Mouse (Mus musculus): ENCODE results near the gene Hexdc.

Hexdc gene

DNA sequence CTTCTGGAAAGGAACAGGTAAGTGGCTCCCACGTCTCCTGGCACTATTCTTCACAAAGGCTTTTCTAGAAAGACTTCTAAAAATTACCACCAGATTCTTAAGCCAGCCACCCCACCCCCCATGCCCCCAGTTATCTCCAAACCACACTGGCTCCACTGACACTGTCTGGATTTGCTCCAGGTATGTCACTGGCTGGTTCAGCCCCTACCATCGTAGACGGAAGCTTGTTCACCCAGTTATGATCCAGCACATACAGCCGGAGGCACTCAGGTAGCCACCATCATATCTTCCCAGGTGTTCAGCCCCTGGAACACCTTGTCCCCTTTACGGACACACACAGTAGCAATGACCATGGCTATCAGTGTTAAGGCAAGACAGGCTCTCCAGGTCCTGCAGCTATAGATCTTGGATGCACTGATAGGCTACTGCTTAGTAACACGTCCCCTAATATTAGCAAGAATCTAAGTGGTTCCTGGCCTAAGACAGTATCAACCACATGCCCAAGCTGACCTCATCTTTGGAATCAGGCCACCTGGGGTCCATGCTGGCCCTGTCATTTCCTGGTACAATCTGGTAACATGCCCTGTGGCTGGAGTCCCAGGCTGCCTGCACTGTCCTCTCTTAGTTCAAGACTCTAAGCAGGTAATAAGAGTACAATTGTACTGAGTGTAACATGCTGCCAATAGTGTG lies 17.2 kb downstream of the Hexdc start:
- DNase-seq (ENCODE audit: extremely low spot score, low read depth, low spot score) = no peak

DNA sequence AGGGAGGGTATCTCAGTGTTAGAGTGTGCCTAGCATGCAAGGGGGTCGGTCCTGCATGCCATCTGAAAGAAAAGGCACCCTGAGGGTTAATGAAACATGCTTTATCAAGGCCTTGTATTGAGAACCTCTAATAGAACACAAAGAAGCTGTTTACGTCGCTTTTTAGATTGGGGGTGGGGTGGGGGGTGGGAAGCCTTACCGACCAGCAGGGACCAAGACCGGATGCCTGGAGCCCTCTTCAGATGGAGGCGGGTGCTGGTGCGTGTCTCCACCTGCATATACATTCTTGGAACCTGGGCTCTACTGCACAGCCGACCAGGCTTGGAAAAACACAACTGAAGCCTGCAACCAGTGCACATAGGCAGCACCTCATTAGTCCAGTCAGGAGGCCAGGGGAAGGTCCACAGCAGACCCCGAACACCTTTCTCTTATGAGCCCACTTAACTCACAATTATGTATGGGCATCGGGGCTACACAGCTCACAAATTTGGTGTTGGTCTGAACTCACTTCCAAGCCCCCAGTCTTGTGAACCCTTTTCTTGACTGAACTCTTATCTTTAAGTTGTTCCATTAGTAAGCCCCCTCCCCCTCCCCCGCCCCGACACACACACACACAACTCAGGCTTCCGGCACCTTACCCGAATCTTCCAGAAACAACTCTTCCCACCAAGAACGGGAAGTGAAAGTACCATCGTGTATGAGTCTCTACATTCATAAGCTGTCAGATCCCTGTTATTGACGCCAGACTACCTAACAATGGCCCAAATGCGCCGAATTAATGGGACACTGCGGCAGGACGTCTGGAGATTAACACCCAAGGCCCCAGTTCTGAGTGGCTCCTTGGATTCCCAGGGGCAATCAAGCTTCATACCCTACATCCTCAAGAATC lies 24.1 kb downstream of the Hexdc start:
- no peak for DNase-seq (ENCODE audit: extremely low spot score, low read depth, low spot score)

DNA sequence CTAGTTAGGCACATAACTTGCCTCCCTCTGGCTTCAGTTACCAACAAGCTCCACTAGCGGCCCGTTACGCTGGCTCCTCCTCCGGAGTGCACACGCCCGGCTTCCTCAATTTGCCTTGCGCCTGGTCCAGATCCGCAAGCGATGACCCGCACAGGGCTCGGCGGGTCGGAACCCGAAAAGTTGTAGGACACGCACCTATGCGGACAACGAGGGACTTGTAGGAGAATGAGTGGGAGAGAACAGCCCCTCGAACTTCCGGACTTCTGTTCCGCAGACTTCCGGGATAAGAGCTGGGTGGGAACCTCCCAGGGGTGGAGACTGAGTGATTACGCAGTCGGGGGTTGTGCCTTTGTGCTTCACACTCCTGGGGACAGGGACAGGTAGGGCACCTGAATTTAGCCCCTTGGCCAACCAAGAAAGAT lies 24.8 kb downstream of the Hexdc start, which contains the start of gene Cybc1:
Cybc1 (minus strand) TSS at position 305 of the 422 bp plus-strand sequence.
- no peak for DNase-seq (ENCODE audit: extremely low spot score, low read depth, low spot score)

DNA sequence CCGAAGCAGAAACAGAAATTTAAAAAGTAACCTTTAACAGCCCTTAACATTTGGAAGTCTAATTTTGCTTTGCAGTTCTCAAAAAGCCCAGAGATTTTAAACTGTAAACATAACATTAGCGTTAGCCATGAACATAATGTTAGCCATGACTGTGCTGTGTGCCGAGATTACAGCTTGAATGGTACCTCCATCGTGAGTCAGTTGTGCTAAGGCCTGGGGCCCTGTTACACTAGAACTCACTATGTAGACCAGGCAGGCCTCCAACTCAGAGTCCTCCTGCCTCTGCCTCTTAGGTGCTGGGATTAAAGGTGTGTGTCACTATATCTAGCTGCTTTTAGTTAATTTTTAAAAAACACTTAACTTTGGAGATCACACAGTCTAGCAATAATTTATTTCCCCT lies 27.0 kb downstream of the Hexdc start:
- DNase-seq (ENCODE audit: extremely low spot score, low read depth, low spot score) = no peak

DNA sequence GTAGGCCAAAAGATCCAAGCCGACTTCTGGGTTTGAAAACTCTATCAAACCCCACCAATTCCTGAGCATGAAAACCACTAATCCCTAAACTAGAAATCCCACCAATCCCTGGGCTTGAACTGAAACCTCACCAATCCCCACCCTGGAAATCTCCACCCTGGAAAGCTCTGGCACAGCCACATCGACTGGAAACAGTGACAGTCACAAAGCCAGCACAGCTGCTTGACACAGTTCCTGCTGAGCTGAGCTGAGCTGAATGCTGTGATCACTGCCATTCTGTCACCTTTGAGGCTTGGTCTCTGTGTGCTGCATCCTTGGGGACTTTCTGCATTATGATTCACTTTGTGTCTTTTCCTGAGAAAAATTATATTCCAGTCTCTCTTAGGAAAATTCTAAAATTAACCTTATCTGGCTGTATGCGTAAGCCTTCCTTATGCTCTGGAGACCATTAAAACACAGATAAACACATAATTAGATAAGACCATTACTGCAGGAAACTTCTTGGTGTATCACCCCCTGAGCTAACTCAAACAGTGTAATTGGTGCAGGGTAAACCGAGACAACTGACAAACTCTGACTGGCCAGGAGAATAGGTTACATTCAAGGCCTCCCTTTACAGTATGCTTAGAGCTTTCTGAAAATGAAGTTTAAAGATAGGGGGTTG lies 27.5 kb downstream of the Hexdc start:
- DNase-seq (ENCODE audit: extremely low spot score, low read depth, low spot score) = no peak

DNA sequence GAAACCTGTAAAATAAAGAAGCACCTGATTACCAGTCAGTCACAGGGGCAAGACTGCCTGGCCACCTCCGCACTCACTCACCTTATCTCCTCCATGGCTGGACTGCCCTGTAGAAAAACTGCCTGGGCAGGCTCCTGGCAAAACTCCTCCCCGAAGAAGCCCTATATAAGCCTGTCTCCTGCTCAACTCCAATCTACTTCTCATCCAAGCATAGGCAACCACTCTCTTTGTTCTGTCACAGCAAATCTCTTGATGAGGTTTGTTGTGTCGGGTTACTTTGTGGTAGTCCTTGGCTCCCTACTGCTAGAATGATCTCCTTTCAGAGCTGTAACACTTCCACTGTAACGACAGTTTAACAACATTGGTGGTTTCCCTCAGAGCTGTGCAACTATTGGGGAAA lies 28.5 kb downstream of the Hexdc start:
- DNase-seq (ENCODE audit: extremely low spot score, low read depth, low spot score) = no peak

DNA sequence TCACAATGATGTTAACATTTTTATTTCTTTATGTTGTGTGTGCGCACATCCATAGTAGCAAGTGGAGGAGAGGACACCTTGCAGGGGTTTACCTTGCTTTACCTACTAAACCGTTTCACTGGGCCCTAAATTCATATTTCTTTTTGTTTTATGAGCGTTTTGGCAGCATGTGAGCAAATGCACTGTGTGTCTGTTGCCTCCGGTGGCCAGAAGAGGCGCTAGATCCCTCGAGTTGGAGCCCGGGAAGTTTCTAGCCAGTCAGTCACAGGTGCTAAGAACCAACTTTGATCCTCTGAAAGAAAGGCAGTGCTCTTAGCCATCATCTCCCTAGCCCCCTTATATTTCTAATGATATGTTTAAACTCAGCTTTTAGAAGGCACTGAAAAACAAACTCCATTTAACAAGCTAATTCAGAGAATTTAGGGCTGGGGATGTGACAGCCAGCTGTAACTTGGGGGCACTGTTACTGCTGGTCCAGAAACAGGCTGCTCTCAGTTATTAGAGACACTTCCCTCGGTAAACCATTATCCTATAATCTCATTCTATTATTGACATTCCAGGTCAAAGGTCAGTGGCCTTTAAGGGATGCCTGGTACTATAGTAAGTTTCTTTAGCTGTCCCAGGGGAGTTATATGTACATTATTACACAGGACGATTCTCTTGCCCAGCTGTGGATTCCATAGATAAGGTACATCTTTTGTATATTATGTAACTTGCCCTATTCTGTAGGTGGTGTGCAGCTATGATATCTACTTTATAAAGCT lies 31.4 kb downstream of the Hexdc start:
- no peak for DNase-seq (ENCODE audit: extremely low spot score, low read depth, low spot score)

DNA sequence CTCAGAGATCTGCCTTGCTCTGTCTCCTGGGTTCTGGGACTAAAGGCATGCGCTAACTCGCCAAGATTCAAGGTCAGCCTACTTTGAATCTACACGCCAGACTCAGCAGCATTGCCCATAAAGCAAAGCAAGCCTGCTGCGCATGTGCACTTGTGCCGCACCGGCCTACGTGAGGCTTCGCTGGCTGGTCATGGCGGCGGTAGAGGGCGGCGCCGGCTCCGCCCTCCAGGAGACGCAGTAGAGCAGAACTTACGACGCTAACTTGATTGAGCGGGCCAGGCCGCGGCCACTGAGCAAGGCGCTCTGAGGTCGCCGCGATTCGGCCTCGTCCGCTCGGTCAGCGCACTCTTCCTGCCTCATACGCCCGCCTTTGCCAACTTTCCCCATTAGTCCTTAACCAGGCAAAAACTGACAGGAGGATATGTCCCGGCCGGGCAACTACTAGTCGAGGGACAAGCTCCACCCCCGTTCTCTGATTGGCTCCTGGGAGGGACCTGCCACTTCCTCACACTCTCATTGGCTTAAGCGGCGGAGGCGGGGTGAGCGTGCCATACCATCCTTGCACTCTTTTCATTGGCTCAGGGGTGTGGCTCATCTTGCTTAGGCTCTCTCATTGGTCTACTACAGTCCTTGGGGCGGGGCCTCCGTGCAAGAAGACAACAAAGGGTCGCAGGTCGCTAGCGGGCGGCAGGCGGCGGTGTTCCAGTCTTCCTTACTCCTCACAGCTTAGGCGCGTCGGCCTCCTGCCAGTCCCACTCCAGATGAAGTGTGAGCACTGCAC lies 32.5 kb downstream of the Hexdc start, which contains the start of gene Narf:
Narf (plus strand) TSS at position 690 of the 781 bp plus-strand sequence.
- peak; percentile 93 for DNase-seq (ENCODE audit: extremely low spot score, low read depth, low spot score)

DNA sequence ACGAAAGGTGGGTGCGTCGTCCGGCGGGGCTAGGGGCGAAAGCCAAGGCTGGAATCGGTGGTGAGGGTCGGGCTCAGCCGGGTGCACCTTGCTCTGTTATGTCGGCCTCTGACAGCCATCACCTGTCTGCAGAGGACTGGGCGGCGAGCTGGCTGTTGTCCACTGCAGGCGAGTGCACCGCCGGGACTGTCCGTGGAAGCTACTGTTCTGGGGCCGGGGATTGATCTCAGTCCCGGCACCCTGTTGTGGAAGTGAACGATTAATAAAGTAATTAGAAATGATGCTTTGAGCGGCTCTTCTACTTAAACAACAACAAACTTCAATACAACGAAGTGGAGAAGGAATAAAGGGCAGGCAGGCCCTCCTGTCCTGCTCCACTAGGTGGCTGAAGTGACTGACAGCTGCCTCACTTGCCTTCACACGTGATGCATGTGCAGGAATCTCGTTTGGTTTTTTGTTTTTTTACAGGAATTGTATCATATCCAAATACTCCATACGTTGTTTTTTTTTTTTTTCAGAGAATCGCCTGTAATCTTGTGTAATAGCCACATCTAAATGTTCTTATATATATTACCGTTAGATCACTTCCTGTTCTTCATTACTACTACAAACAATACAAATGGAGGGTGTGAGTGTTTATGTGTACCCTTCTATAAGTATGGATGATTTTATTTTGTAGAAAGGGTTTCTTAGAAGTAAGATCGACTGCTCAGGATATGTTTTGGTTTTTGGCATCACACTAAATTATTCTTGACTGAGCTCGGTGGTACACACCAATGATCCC lies 33.3 kb downstream of the Hexdc start:
- no peak for DNase-seq (ENCODE audit: extremely low spot score, low read depth, low spot score)

DNA sequence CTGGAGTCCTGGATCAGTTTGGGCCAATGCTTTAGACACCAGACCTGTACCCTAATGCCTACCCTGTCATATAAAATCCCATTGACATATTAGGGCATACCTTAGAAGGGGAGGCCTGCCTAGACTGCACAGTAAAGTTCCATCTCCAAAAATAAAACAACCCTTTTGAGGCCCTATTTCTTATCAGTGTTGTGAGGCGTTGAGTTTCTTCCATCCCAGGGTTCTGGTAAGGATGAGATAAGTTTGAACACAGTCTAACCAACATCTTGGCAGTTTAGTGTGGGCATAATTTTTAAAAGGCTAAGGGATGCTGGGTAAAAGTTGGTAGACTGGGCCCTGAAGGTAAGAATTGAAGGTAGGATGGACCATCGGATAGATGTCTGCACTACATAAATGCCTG lies 35.4 kb downstream of the Hexdc start:
- no peak for DNase-seq (ENCODE audit: extremely low spot score, low read depth, low spot score)

DNA sequence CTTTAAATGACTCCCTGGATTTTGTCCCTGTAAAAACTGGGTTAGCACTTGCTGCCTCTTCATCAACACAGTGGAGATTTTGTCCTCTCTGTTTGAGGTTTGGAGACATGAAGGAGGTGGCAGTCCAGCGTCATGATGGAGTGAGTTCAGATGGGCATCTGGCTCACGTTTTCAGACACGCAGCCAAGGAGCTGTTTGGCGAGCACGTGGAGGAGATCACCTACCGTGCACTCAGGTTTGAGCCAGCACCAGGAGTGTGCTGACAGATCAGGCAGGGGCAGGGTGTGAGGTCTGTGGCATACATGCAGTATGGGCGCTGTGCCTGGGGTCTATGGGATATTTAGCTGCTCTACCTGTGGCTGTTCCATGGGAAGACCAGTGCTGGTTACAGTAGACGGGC lies 46.0 kb downstream of the Hexdc start:
- DNase-seq (ENCODE audit: extremely low spot score, low read depth, low spot score) = no peak

DNA sequence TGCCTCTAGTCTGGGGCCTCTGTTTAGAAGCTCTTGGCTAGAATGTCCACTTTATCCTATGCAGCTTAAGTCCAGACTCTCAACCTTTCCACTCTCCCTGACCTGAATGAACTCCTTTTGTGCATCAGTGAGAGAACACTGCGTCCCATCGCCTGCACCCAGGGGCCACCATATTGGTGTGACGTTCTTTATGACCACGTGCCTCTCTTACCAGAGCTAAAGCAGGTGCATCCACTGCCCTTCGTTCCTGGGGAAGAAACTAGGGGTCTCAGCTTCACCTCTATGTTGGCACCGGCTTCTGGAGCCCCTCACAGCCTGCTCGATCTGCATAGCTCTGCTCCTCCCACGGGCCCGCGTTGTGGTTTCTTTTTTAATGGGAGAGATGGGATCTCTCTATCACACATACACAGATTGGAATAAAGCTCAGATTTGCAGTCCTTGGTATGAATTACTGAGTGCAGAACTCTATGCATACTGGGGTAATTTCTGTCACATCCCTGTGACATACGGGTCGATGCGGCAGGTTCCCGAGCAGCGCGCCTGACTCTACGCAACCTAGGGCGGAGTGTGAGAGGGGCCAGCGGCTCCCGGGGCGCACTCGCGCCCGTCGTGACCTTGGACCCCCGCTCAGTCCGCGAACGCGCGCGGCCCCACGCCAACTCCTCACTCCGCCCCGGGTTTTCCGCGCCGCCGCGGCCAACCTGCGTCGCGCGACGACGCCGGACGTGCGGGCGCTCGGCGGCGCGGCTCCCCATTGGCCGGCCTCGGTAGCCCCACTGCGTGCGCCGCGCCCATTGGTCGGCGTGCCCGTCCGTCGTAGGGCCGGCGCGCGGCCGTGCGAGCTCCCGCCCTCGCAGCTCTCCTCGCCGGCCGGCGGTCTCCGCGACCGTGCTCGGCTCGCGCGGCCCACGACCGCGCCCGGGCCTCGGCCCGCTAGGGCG lies 55.2 kb downstream of the Hexdc start, which contains the start of gene Foxk2:
Foxk2 (plus strand) TSS at position 831 of the 941 bp plus-strand sequence.
- DNase-seq (ENCODE audit: extremely low spot score, low read depth, low spot score) = no peak

DNA sequence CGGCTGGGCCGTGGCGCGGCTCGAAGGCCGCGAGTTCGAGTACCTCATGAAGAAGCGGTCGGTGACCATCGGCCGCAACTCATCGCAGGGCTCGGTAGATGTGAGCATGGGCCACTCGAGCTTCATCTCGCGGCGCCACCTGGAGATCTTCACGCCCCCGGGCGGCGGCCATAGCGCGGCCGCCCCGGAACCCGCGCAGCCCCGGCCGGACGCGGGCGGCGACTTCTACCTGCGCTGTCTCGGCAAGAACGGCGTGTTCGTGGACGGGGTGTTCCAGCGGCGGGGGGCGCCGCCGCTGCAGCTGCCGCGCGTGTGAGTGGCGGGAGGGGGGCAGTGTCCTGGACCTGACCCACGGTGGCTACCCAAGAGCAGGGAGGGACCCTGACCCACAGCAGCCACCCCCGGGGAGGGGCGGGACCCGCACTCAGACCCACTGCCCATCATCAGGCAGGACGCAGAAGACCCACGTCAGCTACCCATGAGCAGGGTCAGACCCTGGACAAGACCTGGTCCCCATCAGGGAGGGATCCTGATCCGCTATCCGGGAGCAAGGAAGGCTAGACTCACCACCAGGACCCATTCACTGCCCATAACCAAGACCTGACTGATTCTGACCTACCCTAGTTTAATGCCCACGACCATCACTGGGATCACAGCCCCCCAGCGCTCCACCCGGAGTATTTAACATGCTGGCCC lies 56.1 kb downstream of the Hexdc start:
- DNase-seq (ENCODE audit: extremely low spot score, low read depth, low spot score) = no peak

DNA sequence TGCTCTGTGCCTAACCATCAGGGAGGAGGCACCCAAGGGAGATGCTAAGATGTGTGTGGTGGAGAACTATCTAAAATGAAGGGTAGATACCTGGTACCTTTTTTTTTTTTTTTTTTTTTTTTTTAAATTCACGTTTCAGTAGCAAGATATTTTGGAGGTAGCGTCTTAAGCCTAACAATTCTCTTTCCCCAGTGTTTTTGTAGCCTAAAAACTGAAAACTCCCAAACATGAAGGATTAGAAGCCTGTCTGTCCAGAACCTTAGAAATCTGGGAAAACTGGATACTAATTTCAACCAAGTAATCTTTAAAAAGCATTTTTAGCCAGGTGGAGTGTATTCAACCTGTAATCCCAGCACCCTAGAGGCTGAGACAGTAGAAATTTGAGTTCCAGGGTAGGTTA lies 56.8 kb downstream of the Hexdc start:
- no peak for DNase-seq (ENCODE audit: extremely low spot score, low read depth, low spot score)
